Mouse (Mus musculus) heart, embryonic 15.5 days (tissue): Measurements from ENCODE around the gene Ldb1. TPM values are rescaled to one million over a fixed set of nuclear protein-coding genes. Genes with fewer than 3 reads are reported as not detected.

ENCODE experiments used
- ATAC-seq: fragments of 200-750 bp; cut with Nextera tagmentation; replicated peaks from 2 replicates; pipeline ENCODE4 v1.8.0; 2017; ENCODE audit warnings: low read depth, moderate TSS enrichment; ENCODE audit not compliant: insufficient number of reproducible peaks, insufficient read depth, low FRiP score
- H3K27ac ChIP-seq: fragments of 300-500 bp; sonication (generic); 2 replicates; pipeline ENCODE4 v1.5.1; 2015; ENCODE audit warnings: mild to moderate bottlenecking, inconsistent platforms
- H3K27me3 ChIP-seq: fragments of 300-500 bp; sonication (generic); 2 replicates; pipeline ENCODE4 v1.6.1; 2015; ENCODE audit warnings: inconsistent platforms
- H3K36me3 ChIP-seq: fragments of 300-500 bp; sonication (generic); 2 replicates; pipeline ENCODE4 v1.6.1; 2015; ENCODE audit warnings: mild to moderate bottlenecking, inconsistent platforms
- H3K4me1 ChIP-seq: fragments of 300-500 bp; sonication (generic); replicated peaks from 2 replicates; pipeline ENCODE4 v1.6.1; 2015; ENCODE audit warnings: inconsistent platforms
- H3K4me2 ChIP-seq: fragments of 300-500 bp; sonication (generic); 2 replicates; pipeline ENCODE4 v1.6.1; 2015; ENCODE audit warnings: inconsistent platforms, mild to moderate bottlenecking, moderate library complexity
- H3K4me3 ChIP-seq: fragments of 300-500 bp; sonication (generic); 2 replicates; pipeline ENCODE4 v1.5.1; 2015; ENCODE audit warnings: mild to moderate bottlenecking, inconsistent platforms
- H3K9ac ChIP-seq: fragments of 300-500 bp; sonication (generic); 2 replicates; pipeline ENCODE4 v1.6.1; 2015; ENCODE audit warnings: mild to moderate bottlenecking, inconsistent platforms
- H3K9me3 ChIP-seq: fragments of 300-500 bp; sonication (generic); replicated peaks from 2 replicates; pipeline ENCODE4 v1.6.1; 2016; ENCODE audit warnings: inconsistent platforms
- WGBS: fragments of 180-500 bp; shearing (Covaris S2); methylation state at CpG from one replicate; pipeline ENCODE4 v1.1.7; 2015; ENCODE audit warnings: mixed read lengths; 5-methylcytosine and 5-hydroxymethylcytosine counted together
- polyA plus RNA-seq: library from polyadenylated mRNA; unstranded; fragments of >200 nt; fragmentation: Nextera tagmentation; extraction: Ambion mirVana; gene quantifications from 2 replicates; pipeline ENCODE4 v1.2.1, GENCODE M21; 2015

The Ldb1 gene
- polyA plus RNA-seq, 1 experiment from 2014 or later = 64.5 TPM

GRCm38 (mm10) chr19:46044271-46044992, 582 bp downstream of the Ldb1 start, which contains the start of gene Pprc1:
Gene Pprc1, plus strand, starts transcription at chr19:46044886.
- no peaks in the 10 kb centered on the region for H3K9me3 ChIP-seq
- H3K4me1 ChIP-seq = peaks cover 64% of the 10 kb centered on the region
- H3K27me3 ChIP-seq = no peaks in the 10 kb centered on the region
- H3K4me2 ChIP-seq = peak within 1 kb of the TSS; percentile 85
- peak within 1 kb of the TSS; percentile 85 for H3K4me3 ChIP-seq
- H3K36me3 ChIP-seq = no peaks in the 10 kb centered on the region
- H3K27ac ChIP-seq = peak within 1 kb of the TSS; percentile 98
- ATAC-seq = no peak
- under 1% methylated on average over 34 of the region's 34 CpGs for WGBS
- peak within 1 kb of the TSS; percentile 83 for H3K9ac ChIP-seq

GRCm38 (mm10) chr19:46043380-46043779, 1.6 kb downstream of the Ldb1 start:
- peak overlapping the region; percentile 83 for H3K9ac ChIP-seq
- no peak for ATAC-seq
- no peaks in the 10 kb centered on the region for H3K27me3 ChIP-seq
- no peaks in the 10 kb centered on the region for H3K9me3 ChIP-seq
- H3K4me1 ChIP-seq = peaks cover 68% of the 10 kb centered on the region
- H3K27ac ChIP-seq = peak overlapping the region; percentile 98
- no peaks in the 10 kb centered on the region for H3K36me3 ChIP-seq
- peak overlapping the region; percentile 85 for H3K4me2 ChIP-seq
- 55% methylated on average over 7 of the region's 7 CpGs for WGBS
- peak overlapping the region; percentile 85 for H3K4me3 ChIP-seq

DNA sequence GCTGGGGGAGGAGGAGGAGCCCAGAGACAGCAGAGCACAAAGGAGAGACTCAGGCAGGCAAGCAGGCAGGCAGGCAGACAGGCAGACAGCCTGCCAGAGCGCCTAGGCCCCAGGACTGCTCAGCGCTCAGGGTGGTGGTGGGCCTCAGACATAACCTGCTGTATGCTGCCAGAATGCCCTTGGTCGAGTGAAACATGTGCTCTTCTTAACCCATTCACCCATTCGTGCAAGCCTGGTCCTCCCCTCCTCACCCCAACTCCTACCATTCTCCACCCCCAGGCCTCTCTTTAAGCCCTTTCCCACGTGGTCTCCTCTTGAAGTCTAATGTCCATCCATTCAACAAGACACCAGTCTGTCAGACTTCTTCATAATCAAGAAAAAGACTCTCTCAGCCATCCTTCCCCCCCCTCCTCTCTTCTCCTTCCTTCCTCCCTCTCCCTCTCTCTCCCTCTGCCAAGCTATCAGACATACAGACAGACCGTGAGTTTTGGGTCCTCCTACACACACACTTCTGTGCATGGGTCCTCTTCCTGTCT, 2.5 kb downstream of the Ldb1 start:
- H3K9me3 ChIP-seq = no peaks in the 10 kb centered on the region
- H3K4me1 ChIP-seq = peaks cover 76% of the 10 kb centered on the region
- no peaks in the 10 kb centered on the region for H3K27me3 ChIP-seq
- H3K4me3 ChIP-seq = peak overlapping the region; percentile 85
- peak overlapping the region; percentile 85 for H3K4me2 ChIP-seq
- H3K27ac ChIP-seq = peak overlapping the region; percentile 98
- H3K36me3 ChIP-seq = no peaks in the 10 kb centered on the region
- 0 out of 2 replicates have a peak, but pooled peaks have one; percentile 1 for ATAC-seq
- H3K9ac ChIP-seq = peak overlapping the region; percentile 83
- WGBS = 2% methylated on average over 6 of the region's 6 CpGs

DNA sequence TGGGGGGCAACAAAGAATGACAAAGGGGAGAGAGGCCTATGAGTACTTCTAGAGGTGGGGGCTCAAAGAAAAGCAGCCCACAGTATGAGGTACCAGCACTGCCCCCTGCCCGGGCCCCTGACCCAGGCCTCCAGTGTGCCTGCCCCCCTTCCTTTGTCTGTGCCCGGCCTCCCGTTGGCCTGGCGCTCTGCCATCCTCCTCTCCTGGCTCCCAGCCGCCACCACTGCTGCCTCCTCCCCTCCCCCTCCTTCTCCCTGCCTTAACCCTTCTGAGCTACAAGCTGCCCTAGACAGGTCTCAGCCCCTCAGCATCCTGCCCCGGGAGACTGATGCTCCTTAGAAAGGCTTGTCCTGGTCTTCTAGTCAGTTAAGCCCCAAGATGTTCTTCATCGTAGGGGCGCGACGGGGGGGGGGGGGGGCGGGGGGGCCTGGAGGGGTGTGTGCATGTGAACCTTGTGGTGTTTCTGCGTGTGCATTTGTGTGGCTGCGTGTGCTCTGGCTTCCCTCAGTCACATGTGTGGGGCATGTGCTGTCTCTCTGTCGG, 3.0 kb downstream of the Ldb1 start:
- H3K9me3 ChIP-seq = no peaks in the 10 kb centered on the region
- H3K36me3 ChIP-seq = no peaks in the 10 kb centered on the region
- H3K27me3 ChIP-seq = no peaks in the 10 kb centered on the region
- H3K4me3 ChIP-seq = peak overlapping the region; percentile 85
- peak overlapping the region; percentile 85 for H3K4me2 ChIP-seq
- H3K4me1 ChIP-seq = peaks cover 80% of the 10 kb centered on the region
- peak; percentile 20 for ATAC-seq
- 3% methylated on average over 14 of the region's 14 CpGs for WGBS
- peak overlapping the region; percentile 98 for H3K27ac ChIP-seq
- peak overlapping the region; percentile 83 for H3K9ac ChIP-seq

GRCm38 (mm10) chr19:46041299-46041932, 3.6 kb downstream of the Ldb1 start:
- Histone ChIP-seq H3K9ac (peak overlapping the region; percentile 83), H3K9me3 (no peaks in the 10 kb centered on the region), H3K4me2 (peak overlapping the region; percentile 85), H3K4me1 (peaks cover 80% of the 10 kb centered on the region), H3K27me3 (no peaks in the 10 kb centered on the region), H3K4me3 (peak overlapping the region; percentile 85), H3K36me3 (peaks cover under 1% of the 10 kb centered on the region; the same call in 1 of the 2 replicates), H3K27ac (peak overlapping the region; percentile 98)
- ATAC-seq = no peak
- WGBS = 16% methylated on average over 7 of the region's 7 CpGs

- Histone ChIP-seq H3K9me3 (no peaks in the 10 kb centered on the region), H3K4me2 (peak overlapping the region; percentile 85), H3K27ac (peak overlapping the region; percentile 98), H3K9ac (peak overlapping the region; percentile 82), H3K36me3 (peaks cover 12% of the 10 kb centered on the region), H3K27me3 (no peaks in the 10 kb centered on the region), H3K4me3 (peak overlapping the region; percentile 74), H3K4me1 (peaks cover 74% of the 10 kb centered on the region)
- no peak for ATAC-seq
- WGBS = 36% methylated on average over 14 of the region's 14 CpGs
Measured at GRCm38 (mm10) chr19:46040149-46040902, 4.7 kb downstream of the Ldb1 start.

DNA sequence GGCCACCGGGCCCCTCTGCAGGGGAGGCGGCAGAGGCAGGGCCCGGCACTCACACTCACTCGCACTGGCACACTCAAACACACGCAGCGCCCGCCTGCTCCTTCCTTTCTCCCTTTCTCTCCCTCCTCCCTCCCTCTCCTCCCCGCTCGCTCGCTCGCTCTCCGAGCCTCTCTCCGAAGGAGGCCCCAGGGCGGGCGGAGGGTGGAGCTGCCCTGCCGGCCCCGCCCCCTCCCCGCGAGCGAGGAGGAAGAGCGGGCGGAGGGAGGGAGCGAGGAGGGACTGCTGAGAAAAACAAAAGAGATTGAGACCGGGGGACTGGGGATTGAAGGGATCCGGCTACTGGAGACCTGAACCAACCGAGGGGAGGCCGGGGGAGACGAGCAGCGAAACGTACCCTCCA, 5.5 kb downstream of the Ldb1 start:
- Histone ChIP-seq H3K4me2 (peak overlapping the region; percentile 85), H3K4me1 (peaks cover 74% of the 10 kb centered on the region), H3K9me3 (no peaks in the 10 kb centered on the region), H3K27me3 (no peaks in the 10 kb centered on the region), H3K27ac (peak overlapping the region; percentile 98), H3K4me3 (peak overlapping the region; percentile 74), H3K9ac (peak overlapping the region; percentile 82), H3K36me3 (peaks cover 20% of the 10 kb centered on the region)
- 2% methylated on average over 26 of the region's 30 CpGs for WGBS
- ATAC-seq = peak; percentile 83

GRCm38 (mm10) chr19:46038851-46039260, 6.2 kb downstream of the Ldb1 start:
- Histone ChIP-seq H3K9ac (peak overlapping the region; percentile 82), H3K27me3 (no peaks in the 10 kb centered on the region), H3K4me2 (peak overlapping the region; percentile 85), H3K27ac (peak overlapping the region; percentile 98), H3K4me1 (peaks cover 70% of the 10 kb centered on the region), H3K9me3 (no peaks in the 10 kb centered on the region), H3K4me3 (peak overlapping the region; percentile 74), H3K36me3 (peaks cover 27% of the 10 kb centered on the region)
- under 1% methylated on average over 17 of the region's 17 CpGs for WGBS
- no peak for ATAC-seq

GRCm38 (mm10) chr19:46037925-46038850, 6.8 kb downstream of the Ldb1 start:
- peak overlapping the region; percentile 85 for H3K4me2 ChIP-seq
- H3K9ac ChIP-seq = peak overlapping the region; percentile 82
- no peaks in the 10 kb centered on the region for H3K27me3 ChIP-seq
- peaks cover 33% of the 10 kb centered on the region for H3K36me3 ChIP-seq
- peaks cover 63% of the 10 kb centered on the region for H3K4me1 ChIP-seq
- ATAC-seq = no peak
- H3K27ac ChIP-seq = peak overlapping the region; percentile 98
- H3K4me3 ChIP-seq = peak overlapping the region; percentile 74
- no peaks in the 10 kb centered on the region for H3K9me3 ChIP-seq
- WGBS = 9% methylated on average over 13 of the region's 13 CpGs
